Comparison of ENCODE assay signal across 14 mouse cellular contexts in genomic region chr4:143051205-143051604, GRCm38 (mm10).
DNase-seq lines count a peak whose midpoint lies in the region.
"Had no signal": no experiment of that assay in that cellular context is flagged by ENCODE, and none has a peak within 500 bp of the region (broad histone marks: within the 10 kb centered on the region; RNA-seq: fewer than 3 reads in every experiment).

No protein-coding gene starts in this region.

- DNase-seq in adrenal gland, adult 2 months, result peak; percentile 60
- DNase-seq in adrenal gland, postnatal 10 days, result no peak
- peak; percentile 29 for DNase-seq in brain, adult 2 months (ENCODE audit: low read depth, low spot score)
- no peak for DNase-seq in frontal cortex, postnatal 14 days (ENCODE audit: low spot score in 2 of 2)
- DNase-seq: adrenal gland, adult 8-10 months; adrenal gland, postnatal 14 days; adrenal gland, postnatal 25 days; B cell, adult 2 months; cerebellum, adult 11 months; cerebellum, adult 11-12 months; cerebellum, adult 18-20 months; cerebellum, adult 2 months; cerebellum, adult 8-10 months; cerebellum, adult 9-10 months had no signal

Comparison
In these comparisons a context has a peak if more than half of its experiments do, and no peak if none do; other contexts are left out.
1. DNase-seq: peak in adrenal gland, adult 2 months (single experiment) and brain, adult 2 months (single experiment); none in adrenal gland, postnatal 10 days (single experiment) and frontal cortex, postnatal 14 days (0 of 2).